Mouse (Mus musculus) MEL (cell line): ENCODE results near the gene Atp6v0a1.

ENCODE experiments used
- CTCF ChIP-seq, 3 experiments: IDR thresholded peaks in 2 of 3; conservative IDR thresholded peaks in 1 of 3; 2 replicates each; pipeline ENCODE4 v1.5.1; 2011 to 2012; ENCODE audit warnings: low read length in 3 of 3, low read depth in 2 of 3, mild to moderate bottlenecking in 2 of 3, improper control_type of control experiment in 1 of 3, inconsistent platforms in 1 of 3, mixed read lengths in 1 of 3, moderate library complexity in 1 of 3; ENCODE audit not compliant: control insufficient read depth in 1 of 3, insufficient read depth in 1 of 3, poor library complexity in 1 of 3, severe bottlenecking in 1 of 3
- MXI1 ChIP-seq: IDR thresholded peaks from 2 replicates; pipeline ENCODE4 v1.6.1; 2011; ENCODE audit warnings: mild to moderate bottlenecking, low read depth, low read length, improper control_type of control experiment
- MYC ChIP-seq: IDR thresholded peaks from 2 replicates; pipeline ENCODE4 v1.6.1; 2011; ENCODE audit warnings: low read depth, mild to moderate bottlenecking, low read length, improper control_type of control experiment, moderate library complexity
- RCOR1 ChIP-seq: IDR thresholded peaks from 2 replicates; pipeline ENCODE4 v1.6.1; 2012; ENCODE audit warnings: low read depth, mild to moderate bottlenecking, inconsistent platforms, low read length, improper control_type of control experiment
- ZNF384 ChIP-seq: IDR thresholded peaks from 2 replicates; pipeline ENCODE4 v1.6.1; 2012; ENCODE audit warnings: low read depth, mild to moderate bottlenecking, inconsistent platforms, low read length, improper control_type of control experiment

- TF ChIP-seq MYC (no peak), ZNF384 (no peak), MXI1 (no peak), CTCF (IDR thresholded peaks at IDR 0.05 in 2 of 3, conservative IDR thresholded peaks at IDR 0.05 in 1 of 3; ENCODE audit: control insufficient read depth in 1 of 3, insufficient read depth in 1 of 3, low read depth in 2 of 3, low read length in 3 of 3, poor library complexity in 1 of 3, severe bottlenecking in 1 of 3) (no peak), RCOR1 (no peak)
Measured at GRCm38 (mm10) chr11:101037795-101038194, 28.5 kb downstream of the Atp6v0a1 start.
